Mouse (Mus musculus): ENCODE data around the gene Serp2. TPM values are rescaled to one million over a fixed set of nuclear protein-coding genes. Genes with fewer than 3 reads are reported as not detected.

Gene Serp2
- total RNA-seq, 1 experiment from 2014 or later: not detected

DNA sequence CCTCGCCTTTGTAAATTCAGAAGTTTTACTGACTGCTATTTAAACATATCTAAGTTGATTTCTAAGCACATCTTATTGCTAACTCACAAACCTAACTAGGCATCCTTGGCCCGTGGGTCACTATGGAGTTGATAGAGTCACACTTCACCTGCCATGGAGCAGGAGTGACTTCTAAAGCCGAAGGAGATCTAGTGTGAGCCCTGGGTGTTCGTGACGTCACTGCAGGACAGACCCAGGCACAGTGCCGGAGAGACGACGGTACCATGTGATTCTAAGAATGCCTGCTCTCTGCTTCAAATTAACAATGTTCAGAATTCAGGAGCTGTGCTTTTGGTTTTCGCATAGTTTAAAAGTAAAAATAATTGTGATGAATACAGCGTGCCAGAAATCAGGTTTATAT lies 48.0 kb downstream of the Serp2 start:
- no peak for ATAC-seq (replicated peaks in 1 of 2; ENCODE audit: insufficient read depth in 1 of 2, low FRiP score in 2 of 2, low TSS enrichment in 1 of 2, low read depth in 1 of 2, poor library complexity in 2 of 2, severe bottlenecking in 2 of 2)

DNA sequence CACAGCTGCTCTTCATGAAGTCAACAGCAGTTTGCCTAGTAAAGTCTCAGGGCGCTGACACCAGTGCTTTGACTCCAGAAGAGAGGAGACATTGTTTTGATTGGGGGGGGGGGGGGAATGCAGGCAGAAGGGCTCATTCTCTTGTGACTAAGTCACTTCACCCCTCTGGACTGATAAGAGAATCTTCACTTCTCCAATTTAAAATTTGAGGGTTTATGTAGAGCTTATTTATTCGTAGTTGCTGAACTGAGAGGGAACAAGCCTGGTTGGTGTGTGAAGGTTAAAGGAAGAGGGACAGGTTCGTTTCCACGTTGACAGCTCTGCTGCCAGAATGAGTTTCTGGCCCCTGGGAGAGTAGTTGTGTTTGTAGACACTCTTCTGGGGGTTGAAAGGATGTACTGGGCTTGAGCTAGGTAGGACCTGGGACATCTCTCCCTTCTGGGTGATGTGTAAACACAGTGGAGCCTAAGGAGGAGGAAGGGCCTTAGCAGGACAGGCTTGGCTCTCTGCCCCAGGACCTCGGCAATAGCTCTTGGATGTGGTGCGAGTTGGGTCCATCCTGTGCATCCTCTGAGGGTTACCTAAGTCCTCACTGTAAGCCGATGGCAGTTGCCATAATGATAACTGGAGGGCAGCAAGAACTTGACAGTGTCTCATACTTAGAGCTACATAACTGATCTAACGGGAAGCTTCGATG lies 48.7 kb downstream of the Serp2 start:
- ATAC-seq (replicated peaks in 1 of 2; ENCODE audit: insufficient read depth in 1 of 2, low FRiP score in 2 of 2, low TSS enrichment in 1 of 2, low read depth in 1 of 2, poor library complexity in 2 of 2, severe bottlenecking in 2 of 2): no peak

DNA sequence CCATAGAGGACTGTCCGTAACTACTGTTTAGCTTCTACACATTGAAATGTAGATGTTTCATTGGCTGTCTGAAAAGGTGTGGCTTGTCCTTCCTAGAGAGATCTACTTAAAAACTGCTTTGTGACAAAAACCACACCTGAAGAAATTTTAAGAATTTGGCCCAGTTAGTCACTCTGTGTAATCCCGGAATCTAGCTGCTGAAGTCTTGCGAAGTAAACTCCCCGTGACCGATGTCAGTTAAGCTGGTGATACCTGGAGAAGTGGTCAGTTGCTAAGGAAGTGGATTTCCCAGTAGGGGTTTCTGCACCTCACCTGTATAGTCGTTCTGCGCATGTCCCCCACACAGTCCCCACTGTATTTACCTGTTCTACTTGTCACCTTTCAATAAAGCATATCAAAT lies 49.3 kb downstream of the Serp2 start:
- ATAC-seq (replicated peaks in 1 of 2; ENCODE audit: insufficient read depth in 1 of 2, low FRiP score in 2 of 2, low TSS enrichment in 1 of 2, low read depth in 1 of 2, poor library complexity in 2 of 2, severe bottlenecking in 2 of 2): no peak

DNA sequence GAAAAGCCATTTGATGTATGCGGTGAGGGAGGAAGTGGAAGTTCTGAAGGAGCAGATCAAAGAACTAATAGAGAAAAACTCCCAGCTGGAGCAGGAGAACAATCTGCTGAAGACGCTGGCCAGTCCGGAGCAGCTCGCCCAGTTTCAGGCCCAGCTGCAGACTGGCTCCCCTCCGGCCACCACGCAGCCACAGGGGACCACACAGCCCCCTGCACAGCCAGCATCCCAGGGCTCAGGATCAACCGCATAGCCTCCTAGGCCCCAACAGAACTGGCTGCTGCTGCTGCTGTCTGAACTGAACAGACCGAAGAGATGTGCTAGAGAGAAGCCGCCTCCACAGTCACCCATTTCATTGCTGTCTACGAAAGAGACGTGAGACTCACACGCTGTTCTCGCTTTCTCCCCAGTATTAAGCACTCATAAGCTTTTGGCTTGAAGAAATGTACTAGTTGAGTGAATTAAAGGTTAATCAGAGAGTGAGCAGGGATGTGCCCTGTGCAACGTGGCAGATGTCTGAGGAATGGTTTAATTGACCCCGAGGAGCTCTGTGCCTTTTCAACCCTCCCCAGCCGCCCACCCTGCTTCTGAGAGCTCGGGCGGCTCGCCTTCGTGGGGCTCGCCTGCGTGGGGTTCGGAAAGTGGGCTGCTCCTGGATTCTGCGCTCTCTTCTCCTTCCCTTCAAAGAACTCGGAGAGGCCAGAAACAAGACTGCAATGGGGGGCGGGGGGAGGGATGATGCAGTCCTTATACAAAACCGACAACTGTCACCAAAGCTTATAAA lies 50.1 kb downstream of the Serp2 start:
- no peak for ATAC-seq (replicated peaks in 1 of 2; ENCODE audit: insufficient read depth in 1 of 2, low FRiP score in 2 of 2, low TSS enrichment in 1 of 2, low read depth in 1 of 2, poor library complexity in 2 of 2, severe bottlenecking in 2 of 2)

DNA sequence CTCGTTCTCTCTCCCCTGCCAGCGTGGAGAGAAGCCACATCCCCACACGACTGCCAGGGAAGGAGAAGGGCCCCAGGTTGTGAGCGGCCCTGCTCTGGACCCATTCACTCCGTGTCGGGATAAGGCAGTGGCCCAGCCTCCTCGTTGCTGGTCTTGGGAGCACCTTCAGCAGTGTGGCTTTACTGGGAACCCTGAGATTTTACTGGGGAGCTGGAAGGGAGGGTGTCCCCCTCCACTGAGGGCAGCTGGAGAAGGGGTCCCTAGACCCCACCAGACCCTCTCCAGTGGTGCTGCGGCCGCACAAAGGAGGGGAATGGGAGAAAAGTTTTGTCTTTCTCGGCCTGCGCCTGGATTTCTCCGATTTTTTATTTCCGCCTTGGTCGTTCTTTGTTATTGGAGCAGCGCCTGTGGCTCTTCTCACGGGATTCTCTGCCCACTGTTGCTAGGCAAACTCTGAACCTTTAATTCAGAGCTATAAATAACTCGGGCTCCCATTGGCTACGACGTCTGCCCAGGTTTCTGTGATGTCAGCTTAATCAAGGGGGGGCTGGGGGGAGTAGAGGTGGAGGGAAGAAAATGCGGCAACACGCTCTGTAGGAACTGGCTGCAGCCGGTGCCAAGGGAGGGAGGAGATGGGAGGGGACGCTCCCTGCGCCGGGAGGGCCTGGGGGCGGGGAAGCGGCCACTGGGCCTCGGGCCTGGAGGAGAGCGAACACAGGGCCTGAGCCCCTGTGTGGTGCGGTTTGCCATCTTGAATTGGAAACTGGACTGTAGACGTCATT lies 51.1 kb downstream of the Serp2 start:
- ATAC-seq (replicated peaks in 1 of 2; ENCODE audit: insufficient read depth in 1 of 2, low FRiP score in 2 of 2, low TSS enrichment in 1 of 2, low read depth in 1 of 2, poor library complexity in 2 of 2, severe bottlenecking in 2 of 2): peak; percentile 64 to 65

DNA sequence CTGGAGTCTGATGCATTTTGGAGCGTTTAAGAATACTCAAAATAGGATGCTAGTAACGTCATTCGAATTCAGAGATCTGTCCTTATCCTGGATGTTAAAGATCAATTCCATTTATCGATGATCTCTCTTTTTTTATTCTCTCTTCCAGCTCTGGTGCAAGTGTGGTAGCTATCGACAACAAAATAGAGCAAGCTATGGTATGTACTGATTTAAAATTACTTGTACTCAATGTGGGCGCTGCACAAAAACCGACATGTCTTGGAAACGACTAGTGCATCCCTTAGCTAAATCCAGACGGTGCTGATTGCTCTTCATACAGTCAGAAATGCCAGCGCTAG lies 51.6 kb downstream of the Serp2 start:
- ATAC-seq (replicated peaks in 1 of 2; ENCODE audit: insufficient read depth in 1 of 2, low FRiP score in 2 of 2, low TSS enrichment in 1 of 2, low read depth in 1 of 2, poor library complexity in 2 of 2, severe bottlenecking in 2 of 2): no peak

DNA sequence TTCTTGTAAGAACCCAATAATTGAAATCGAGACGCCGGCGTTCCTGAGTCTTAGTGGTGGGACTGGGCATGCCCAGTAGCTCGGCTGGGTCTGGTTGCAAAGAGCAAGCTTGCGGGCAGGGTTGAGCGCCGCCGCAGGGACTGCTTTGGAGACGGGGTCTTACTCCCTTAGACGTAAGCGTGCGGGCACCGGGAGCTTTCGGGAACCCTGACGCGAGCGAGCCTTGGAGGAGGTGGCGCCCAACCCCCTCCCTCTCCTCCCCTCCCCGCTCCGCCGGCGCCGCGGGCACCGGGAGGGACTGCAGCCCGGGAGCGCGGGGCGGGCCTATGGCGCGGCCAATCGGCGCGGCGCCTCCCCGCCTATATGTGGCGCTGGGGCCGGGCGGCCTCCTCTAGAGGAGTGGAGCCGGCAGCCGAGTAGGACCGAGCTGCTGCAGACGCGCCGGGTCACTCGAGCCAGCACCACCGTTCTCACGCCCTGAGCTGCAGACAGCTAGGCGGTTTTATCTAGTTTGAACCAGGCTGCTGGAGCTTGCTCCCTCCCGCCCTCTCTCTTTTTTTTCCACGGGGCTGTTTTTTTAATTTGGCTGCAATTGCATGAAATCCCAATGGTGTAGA lies 52.5 kb downstream of the Serp2 start:
- peak; percentile 74 for ATAC-seq (replicated peaks in 1 of 2; ENCODE audit: insufficient read depth in 1 of 2, low FRiP score in 2 of 2, low TSS enrichment in 1 of 2, low read depth in 1 of 2, poor library complexity in 2 of 2, severe bottlenecking in 2 of 2)

DNA sequence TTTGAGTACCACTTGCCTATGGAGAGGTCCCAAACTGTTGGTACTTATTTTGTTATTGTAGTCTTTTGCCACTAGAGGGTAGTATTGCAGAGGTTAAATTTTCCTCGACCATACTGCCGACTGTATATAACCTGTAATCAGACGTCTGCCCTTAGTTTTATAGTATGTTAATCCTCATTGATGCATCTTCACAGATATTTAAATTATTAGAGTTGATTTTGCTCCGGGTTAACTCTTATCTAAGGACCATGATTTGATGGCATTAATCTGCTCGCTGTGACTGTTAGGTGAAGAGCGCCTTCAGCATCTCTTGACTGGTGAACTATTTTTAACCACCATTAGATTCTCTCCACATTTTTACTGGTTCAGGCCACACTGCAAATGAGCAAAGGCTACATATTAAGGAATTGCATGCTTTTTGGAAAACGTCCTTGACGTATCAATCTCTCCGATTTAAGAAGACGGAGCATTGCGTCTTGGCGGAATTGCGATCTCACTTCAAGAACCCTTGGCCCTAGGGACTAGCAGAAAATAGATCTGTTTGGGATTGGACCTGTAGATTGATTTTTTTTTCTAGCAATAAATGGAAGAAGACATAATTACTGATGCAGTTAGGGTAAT lies 53.3 kb downstream of the Serp2 start:
- ATAC-seq (replicated peaks in 1 of 2; ENCODE audit: insufficient read depth in 1 of 2, low FRiP score in 2 of 2, low TSS enrichment in 1 of 2, low read depth in 1 of 2, poor library complexity in 2 of 2, severe bottlenecking in 2 of 2): no peak

DNA sequence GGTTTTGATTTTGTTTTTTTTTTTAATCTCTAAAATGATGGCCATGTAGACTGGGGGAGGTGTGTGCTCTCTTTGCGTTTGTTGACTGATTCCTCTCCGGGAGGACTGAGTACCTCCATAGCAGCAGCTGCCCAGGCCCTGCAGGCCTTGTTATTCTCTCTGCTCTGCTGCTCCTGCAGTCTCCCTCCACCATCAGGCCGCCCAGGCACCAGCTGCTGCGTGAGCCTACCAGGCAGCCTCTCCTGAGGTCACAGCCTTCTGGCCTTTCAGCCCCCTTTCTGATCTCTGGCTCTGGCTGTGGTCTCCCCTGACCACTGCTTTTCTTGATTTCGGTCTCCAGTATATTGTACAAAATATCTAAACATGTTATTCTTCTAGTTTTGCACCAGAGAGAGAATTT lies 56.7 kb downstream of the Serp2 start:
- ATAC-seq (replicated peaks in 1 of 2; ENCODE audit: insufficient read depth in 1 of 2, low FRiP score in 2 of 2, low TSS enrichment in 1 of 2, low read depth in 1 of 2, poor library complexity in 2 of 2, severe bottlenecking in 2 of 2): no peak

DNA sequence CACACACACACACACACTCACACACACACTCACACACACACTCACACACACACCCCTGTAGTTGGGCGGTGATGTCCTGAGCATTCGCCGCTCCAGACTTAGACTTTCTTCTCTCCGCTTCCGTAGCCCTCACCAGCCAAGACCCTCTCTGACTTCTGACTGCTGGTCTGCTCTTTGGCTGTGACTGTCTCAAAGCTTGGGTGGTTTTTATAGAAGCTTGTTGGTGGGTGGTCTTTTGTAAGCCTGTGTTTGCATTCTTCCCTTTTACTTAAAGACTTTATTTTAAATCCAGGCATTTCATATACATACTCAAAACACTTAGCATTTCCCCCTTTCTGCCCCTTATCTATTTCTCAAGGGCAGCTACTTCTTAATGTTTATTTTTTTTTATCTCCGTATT lies 57.2 kb downstream of the Serp2 start:
- no peak for ATAC-seq (replicated peaks in 1 of 2; ENCODE audit: insufficient read depth in 1 of 2, low FRiP score in 2 of 2, low TSS enrichment in 1 of 2, low read depth in 1 of 2, poor library complexity in 2 of 2, severe bottlenecking in 2 of 2)

DNA sequence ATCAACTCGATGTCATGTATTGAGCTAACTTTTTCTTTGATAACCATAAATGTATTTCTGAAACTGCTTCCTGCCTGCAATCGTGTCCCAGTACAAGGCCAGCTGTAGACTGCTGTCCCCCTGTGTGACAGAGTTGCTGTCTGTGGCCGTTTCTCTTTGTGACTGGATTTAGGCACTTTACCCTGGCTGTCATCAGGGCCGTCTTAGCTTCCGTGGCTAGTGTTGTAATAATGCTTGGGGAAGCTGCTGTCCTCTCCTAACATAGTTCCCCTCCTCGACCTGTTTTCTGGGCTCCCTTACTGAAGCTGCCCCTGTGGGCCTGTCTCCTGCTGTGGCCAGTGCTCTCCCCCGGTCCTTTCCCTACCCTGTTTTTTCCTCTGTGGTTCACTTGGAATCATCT lies 58.5 kb downstream of the Serp2 start:
- ATAC-seq (replicated peaks in 1 of 2; ENCODE audit: insufficient read depth in 1 of 2, low FRiP score in 2 of 2, low TSS enrichment in 1 of 2, low read depth in 1 of 2, poor library complexity in 2 of 2, severe bottlenecking in 2 of 2): peak in 1 of 2 experiments; percentile 26; a peak in 1 of 4 replicates

DNA sequence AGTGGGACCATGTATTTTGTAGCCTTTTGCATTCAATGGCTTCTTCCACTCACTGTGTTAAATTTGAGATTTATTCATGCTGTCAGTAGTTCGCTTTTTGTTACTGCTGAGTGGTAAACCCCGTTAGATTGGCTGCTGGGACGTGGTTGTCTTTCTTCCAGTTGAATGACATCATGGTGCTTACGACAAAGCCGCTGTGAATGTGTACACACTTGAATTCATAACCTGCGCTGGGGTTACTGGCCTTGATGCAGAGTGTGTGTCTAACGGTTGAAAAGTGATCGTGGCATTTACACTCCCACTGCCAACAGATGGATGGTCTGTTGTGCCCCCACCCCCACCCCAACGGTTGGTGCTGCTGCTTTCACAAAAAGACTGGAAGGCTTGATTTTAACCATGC lies 59.5 kb downstream of the Serp2 start:
- ATAC-seq (replicated peaks in 1 of 2; ENCODE audit: insufficient read depth in 1 of 2, low FRiP score in 2 of 2, low TSS enrichment in 1 of 2, low read depth in 1 of 2, poor library complexity in 2 of 2, severe bottlenecking in 2 of 2): no peak

DNA sequence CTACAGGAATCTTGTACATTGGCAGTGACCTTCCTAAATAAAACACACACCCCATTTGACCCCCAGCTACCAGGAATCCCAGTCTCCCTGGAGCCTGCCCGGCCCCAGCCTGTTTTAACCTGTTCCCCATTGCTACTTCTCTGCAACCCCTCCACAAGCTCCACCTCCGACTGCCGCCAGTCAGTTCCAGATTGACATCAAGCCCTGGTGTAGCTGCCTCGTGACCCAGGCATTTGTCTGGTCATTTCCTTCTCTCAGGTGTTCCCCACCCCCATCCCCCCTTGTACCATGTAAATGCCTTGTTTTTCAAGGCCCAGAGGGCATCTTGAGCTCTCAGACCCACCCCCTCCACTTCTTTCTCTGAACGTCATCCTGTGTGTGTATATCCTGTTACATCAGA lies 61.7 kb downstream of the Serp2 start:
- ATAC-seq (replicated peaks in 1 of 2; ENCODE audit: insufficient read depth in 1 of 2, low FRiP score in 2 of 2, low TSS enrichment in 1 of 2, low read depth in 1 of 2, poor library complexity in 2 of 2, severe bottlenecking in 2 of 2): no peak

DNA sequence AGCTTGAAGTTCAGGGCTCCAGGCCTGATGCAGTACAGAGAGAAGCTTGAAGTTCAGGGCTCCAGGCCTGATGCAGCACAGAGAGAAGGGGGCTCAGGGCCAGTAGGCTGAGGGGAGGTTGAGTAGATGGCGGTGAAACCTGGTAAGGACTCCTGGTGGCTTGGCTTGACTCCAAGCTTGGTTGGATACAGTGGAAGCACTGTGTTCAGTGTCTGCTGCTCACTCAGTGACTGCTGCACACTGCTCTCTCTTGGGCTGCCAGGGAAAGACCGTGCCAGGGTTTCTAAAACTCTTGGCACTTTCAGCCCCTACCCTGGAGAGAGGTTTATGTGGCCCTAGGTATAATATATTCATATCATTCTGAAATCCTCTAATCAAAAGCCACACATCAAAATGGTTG lies 67.6 kb downstream of the Serp2 start:
- ATAC-seq (replicated peaks in 1 of 2; ENCODE audit: insufficient read depth in 1 of 2, low FRiP score in 2 of 2, low TSS enrichment in 1 of 2, low read depth in 1 of 2, poor library complexity in 2 of 2, severe bottlenecking in 2 of 2): no peak

DNA sequence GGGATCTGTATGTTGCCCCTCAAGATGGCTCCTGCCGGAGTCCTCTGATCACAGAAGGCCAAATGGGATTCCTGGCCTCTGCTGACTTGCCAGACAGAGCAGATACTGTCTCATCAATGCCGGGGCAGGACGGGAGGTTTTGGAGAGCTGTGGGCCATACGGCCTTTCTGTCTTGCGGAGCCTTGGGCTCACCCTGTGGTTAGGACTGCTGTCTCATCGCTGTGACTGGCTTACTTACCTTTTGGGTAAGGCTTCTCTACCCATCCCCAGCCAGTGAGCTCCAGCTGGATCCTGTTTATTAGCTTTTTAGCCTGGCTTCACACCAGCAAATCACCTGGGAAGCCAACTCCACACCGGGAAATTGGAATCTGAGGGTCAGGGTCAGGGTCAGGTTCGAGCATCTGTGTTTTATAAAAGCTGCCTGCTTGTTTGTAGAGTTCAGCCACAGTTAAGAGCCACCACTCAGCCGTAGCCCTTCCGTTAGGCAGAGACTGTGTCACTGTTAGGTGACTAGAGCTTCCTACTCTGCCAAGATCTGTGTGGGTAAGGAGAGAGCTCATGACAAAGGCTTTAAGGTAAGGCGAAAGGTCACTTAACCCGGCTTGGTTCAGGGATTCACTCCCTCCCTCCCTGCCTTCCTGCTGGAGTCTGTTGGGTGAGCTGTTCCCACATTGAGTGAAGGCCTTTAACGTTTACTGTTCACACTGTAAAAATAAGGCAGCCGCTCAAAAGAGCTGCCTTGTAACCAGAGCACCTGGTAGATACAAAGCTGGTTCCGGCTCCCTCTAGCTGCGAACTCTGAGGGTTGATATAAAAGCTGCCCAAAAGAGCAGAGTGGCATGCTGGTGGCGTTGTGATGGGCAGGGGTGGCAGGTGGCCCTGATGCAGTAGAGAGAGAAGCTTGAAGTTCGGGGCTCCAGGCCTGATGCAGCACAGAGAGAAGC lies 68.3 kb downstream of the Serp2 start:
- no peak for ATAC-seq (replicated peaks in 1 of 2; ENCODE audit: insufficient read depth in 1 of 2, low FRiP score in 2 of 2, low TSS enrichment in 1 of 2, low read depth in 1 of 2, poor library complexity in 2 of 2, severe bottlenecking in 2 of 2)

DNA sequence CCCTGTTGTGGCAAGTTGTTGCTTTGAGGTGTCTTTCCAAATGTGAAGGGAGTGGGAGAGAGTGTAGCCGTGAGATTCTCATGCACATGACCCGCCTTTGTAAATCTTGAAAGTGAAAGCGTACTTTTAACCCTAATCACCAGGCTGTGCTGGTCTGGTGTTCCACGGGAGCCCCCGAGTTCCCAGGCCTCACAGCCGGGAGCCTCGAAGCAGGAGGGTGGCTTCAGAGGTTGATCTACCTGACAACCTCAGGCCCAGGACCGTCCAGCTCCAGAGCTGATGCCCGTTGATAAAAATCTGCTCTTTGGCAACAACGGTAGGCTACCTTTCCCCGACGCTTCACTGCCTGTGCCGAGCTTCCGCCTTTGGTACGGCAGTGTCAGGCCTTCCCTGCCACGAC lies 69.1 kb downstream of the Serp2 start:
- no peak for ATAC-seq (replicated peaks in 1 of 2; ENCODE audit: insufficient read depth in 1 of 2, low FRiP score in 2 of 2, low TSS enrichment in 1 of 2, low read depth in 1 of 2, poor library complexity in 2 of 2, severe bottlenecking in 2 of 2)

DNA sequence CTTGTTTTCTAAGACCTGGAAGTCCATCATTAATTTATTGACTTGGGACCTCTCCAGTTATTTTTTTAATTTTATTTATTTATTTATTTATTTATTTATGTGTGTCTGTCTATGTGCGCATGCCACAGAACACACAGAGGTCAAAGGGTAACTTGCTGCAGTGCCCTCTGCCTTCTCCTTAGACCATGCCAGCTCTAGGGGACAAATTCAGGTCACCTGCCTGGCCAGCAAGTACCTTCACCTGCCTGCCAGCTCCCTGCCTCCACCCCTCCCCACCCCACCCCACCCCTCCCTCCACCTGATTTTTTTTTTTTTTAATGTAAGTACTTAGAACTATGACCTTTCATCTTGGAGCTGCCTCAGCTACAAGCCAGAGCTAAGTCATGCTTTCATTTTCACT lies 73.0 kb downstream of the Serp2 start:
- no peak for ATAC-seq (replicated peaks in 1 of 2; ENCODE audit: insufficient read depth in 1 of 2, low FRiP score in 2 of 2, low TSS enrichment in 1 of 2, low read depth in 1 of 2, poor library complexity in 2 of 2, severe bottlenecking in 2 of 2)

All from hematopoietic stem cell, adult 5-6 weeks (primary cell).